Mouse (Mus musculus) stomach, postnatal 0 days (tissue): Measurements from ENCODE around the gene Ccdc43. TPM values are rescaled to one million over a fixed set of nuclear protein-coding genes. Genes with fewer than 3 reads are reported as not detected.
A peak's percentile ranks its signal among the peaks of the same experiment; 100 is the strongest.

Experiments
- ATAC-seq: fragments of 200-750 bp; cut with Nextera tagmentation; 2 replicates; pipeline ENCODE4 v1.8.0; 2017; ENCODE audit not compliant: low FRiP score, low TSS enrichment
- DNase-seq: peaks from one replicate; pipeline ENCODE4 v3.0.0-alpha.2; 2016; ENCODE audit warnings: low spot score
- H3K27ac ChIP-seq: fragments of 300-500 bp; sonication (generic); replicated peaks from 2 replicates; pipeline ENCODE4 v1.5.1; 2014; ENCODE audit warnings: mild to moderate bottlenecking, control low read depth
- H3K27me3 ChIP-seq: fragments of 300-500 bp; sonication (generic); 2 replicates; pipeline ENCODE4 v1.6.1; 2014; ENCODE audit warnings: low read length; ENCODE audit not compliant: control insufficient read depth, insufficient read depth
- H3K36me3 ChIP-seq: fragments of 300-500 bp; sonication (generic); 2 replicates; pipeline ENCODE4 v1.6.1; 2014; ENCODE audit warnings: low read length, mixed read lengths; ENCODE audit not compliant: control insufficient read depth, insufficient read depth
- H3K4me1 ChIP-seq: fragments of 300-500 bp; sonication (generic); replicated peaks from 2 replicates; pipeline ENCODE4 v1.6.1; 2014; ENCODE audit warnings: antibody characterized with exemption; ENCODE audit not compliant: control insufficient read depth, insufficient read depth
- H3K4me2 ChIP-seq: fragments of 300-500 bp; sonication (generic); replicated peaks from 2 replicates; pipeline ENCODE4 v1.6.1; 2014; ENCODE audit warnings: low read depth, mild to moderate bottlenecking, control low read depth, moderate library complexity
- H3K4me3 ChIP-seq: fragments of 300-500 bp; sonication (generic); 2 replicates; pipeline ENCODE4 v1.5.1; 2014; ENCODE audit warnings: low read depth, low read length, control low read depth
- H3K9ac ChIP-seq: fragments of 300-500 bp; sonication (generic); 2 replicates; pipeline ENCODE4 v1.6.1; 2014; ENCODE audit warnings: mild to moderate bottlenecking, low read length, control low read depth, mixed read lengths
- H3K9me3 ChIP-seq: fragments of 300-500 bp; sonication (generic); 2 replicates; pipeline ENCODE4 v1.6.1; 2016; ENCODE audit warnings: low read length; ENCODE audit not compliant: control insufficient read depth
- CTCF ChIP-seq: IDR thresholded peaks from 2 replicates; pipeline ENCODE4 v1.5.1; 2016; ENCODE audit warnings: antibody characterized with exemption, low read depth, mild to moderate bottlenecking, moderate library complexity
- EP300 ChIP-seq: optimal IDR thresholded peaks from 2 replicates; pipeline ENCODE3; 2016; ENCODE audit warnings: antibody characterized with exemption
- WGBS: fragments of 180-500 bp; shearing (Covaris S2); extraction: QIAGEN DNeasy Blood & Tissue Kit; methylation state at CpG from one replicate; pipeline ENCODE4 v1.1.7; 2014; 5-methylcytosine and 5-hydroxymethylcytosine counted together
- polyA plus RNA-seq: library from polyadenylated mRNA; unstranded; fragments of >200 nt; fragmentation: Nextera tagmentation; extraction: Ambion mirVana; gene quantifications from 2 replicates; pipeline ENCODE4 v1.2.1, GENCODE M21; 2015

Gene Ccdc43
- polyA plus RNA-seq = 19.0 and 20.8 TPM in 2 replicates

DNA sequence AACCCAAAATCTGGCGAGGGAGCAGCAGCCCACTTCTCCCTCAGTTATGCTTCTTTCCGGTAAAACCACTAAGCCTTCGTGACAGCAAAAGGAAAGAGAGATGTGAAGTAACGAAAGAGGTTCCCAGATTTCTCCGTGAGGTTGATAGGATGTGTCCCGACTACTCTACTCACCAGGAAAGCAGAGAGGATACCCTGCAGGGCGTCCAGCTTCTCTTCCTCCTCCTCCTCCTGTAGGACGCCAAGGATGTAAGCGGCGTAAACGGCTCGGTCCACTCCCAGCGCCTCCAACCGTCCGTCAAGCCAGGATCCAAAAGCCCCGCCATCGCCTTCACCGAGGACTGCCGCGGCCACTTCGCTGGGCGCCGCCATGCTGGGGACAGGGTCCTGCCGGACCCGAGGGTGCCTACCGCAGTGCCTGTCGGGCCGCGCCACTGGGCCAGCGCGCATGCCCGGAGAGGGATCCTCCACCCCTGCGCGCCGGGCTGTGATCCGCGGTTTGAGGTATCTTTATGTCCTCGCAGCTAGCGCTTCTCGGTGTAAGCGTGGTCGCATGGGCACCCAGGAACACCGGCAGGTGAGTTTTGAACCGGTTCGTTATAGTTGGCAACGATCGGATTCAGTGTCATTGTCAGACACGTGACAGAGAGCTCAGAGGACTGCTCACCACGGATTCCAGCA, at the start of gene Ccdc43:
Gene Ccdc43 (minus strand): TSS at position 445 of the 680 bp plus-strand sequence.
- WGBS = under 1% methylated on average over 49 of the region's 49 CpGs
- Histone ChIP-seq H3K9ac (peak within 1 kb of the TSS; percentile 82), H3K4me3 (peak within 1 kb of the TSS; percentile 77), H3K36me3 (no peaks in the 10 kb centered on the region), H3K27ac (peak within 1 kb of the TSS; percentile 61), H3K4me1 (no peaks in the 10 kb centered on the region; the same call in 1 of the 2 replicates), H3K27me3 (no peaks in the 10 kb centered on the region), H3K4me2 (peak within 1 kb of the TSS; percentile 85), H3K9me3 (no peaks in the 10 kb centered on the region)
- peak; percentile 89 for DNase-seq
- TF ChIP-seq EP300 (no peak), CTCF (0 out of 2 replicates have a peak, but pooled peaks have one; percentile 14)
- peak; percentile 96 for ATAC-seq

DNA sequence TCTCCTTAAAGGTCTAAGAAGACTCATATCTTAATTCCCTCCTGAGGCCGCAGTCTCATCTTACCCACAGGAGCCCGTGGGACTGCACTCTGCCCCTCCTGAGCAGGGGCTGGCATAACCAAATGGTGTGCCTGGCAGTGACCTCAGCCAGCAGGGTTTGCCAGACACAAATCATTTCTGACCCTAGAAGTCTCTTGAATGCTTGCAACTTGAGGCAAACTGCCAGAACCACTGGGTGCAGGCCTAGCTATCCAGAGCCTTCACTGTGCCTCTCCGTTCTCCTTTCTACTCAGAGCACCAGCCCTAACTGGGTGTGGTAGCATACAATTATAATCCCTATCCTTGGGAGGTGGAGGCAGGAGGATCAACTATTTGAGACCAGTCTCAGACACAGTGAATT, 47.2 kb upstream of the Ccdc43 start:
- Histone ChIP-seq H3K9me3 (no peaks in the 10 kb centered on the region), H3K27ac (no peak overlapping the region), H3K36me3 (no peaks in the 10 kb centered on the region), H3K4me3 (no peak overlapping the region), H3K27me3 (no peaks in the 10 kb centered on the region), H3K4me2 (no peak overlapping the region), H3K4me1 (no peaks in the 10 kb centered on the region), H3K9ac (no peak overlapping the region)
- WGBS = 79% methylated on average over 3 of the region's 3 CpGs
- DNase-seq = no peak
- ATAC-seq = no peak
- no peak for TF ChIP-seq EP300
- no peak for TF ChIP-seq CTCF

DNA sequence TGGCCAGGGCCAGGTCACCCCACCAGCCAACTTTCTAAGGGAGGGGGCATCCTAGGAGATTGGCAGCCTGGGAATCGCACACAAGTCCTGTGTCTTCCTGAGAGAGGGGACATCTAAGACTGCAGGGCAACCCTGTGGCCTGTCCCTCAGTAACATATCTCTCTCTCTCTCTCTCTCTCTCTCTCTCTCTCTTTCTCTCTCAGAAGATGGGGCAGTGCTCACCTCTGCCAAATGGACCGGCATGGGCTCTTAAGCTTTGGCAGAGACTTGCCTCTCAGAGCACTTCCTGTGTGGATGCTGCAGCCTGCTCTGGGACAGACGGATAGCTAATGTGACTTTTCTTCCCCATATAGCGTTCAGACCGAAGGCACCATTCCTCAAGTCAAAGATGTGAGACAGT, 45.3 kb upstream of the Ccdc43 start:
- Histone ChIP-seq H3K27me3 (no peaks in the 10 kb centered on the region), H3K4me3 (no peak overlapping the region), H3K9ac (no peak overlapping the region), H3K9me3 (no peaks in the 10 kb centered on the region), H3K4me2 (no peak overlapping the region), H3K27ac (no peak overlapping the region), H3K36me3 (no peaks in the 10 kb centered on the region), H3K4me1 (no peaks in the 10 kb centered on the region)
- WGBS = 82% methylated on average over 5 of the region's 5 CpGs
- no peak for DNase-seq
- ATAC-seq = no peak
- TF ChIP-seq EP300 = no peak

DNA sequence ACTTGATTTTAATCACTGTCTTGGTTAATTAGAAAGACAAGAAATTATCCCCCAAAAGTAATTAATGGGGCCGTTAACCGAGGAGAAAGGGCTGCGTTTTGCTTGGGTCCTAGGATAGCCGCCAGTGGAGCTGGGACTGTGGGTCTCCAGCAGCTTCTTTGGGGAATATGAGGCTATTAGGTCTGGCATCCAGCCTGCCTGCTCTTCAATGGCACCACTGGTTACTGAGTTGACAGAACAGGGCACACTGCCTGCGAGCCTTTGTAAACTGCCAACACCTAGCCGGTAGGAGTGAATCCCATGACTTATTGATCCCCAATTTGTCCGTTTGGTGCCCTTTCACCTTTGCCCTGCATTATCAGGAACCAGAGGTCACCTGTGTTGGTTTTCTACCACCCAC, 44.5 kb upstream of the Ccdc43 start:
- H3K9me3 ChIP-seq = no peaks in the 10 kb centered on the region
- H3K4me3 ChIP-seq = no peak overlapping the region
- 66% methylated on average over 7 of the region's 7 CpGs for WGBS
- H3K27ac ChIP-seq = no peak overlapping the region
- no peak for ATAC-seq
- H3K4me1 ChIP-seq = no peaks in the 10 kb centered on the region
- no peak for DNase-seq
- H3K4me2 ChIP-seq = no peak overlapping the region
- no peak overlapping the region for H3K9ac ChIP-seq
- H3K36me3 ChIP-seq = no peaks in the 10 kb centered on the region
- H3K27me3 ChIP-seq = no peaks in the 10 kb centered on the region
- no peak for TF ChIP-seq CTCF
- no peak for TF ChIP-seq EP300

DNA sequence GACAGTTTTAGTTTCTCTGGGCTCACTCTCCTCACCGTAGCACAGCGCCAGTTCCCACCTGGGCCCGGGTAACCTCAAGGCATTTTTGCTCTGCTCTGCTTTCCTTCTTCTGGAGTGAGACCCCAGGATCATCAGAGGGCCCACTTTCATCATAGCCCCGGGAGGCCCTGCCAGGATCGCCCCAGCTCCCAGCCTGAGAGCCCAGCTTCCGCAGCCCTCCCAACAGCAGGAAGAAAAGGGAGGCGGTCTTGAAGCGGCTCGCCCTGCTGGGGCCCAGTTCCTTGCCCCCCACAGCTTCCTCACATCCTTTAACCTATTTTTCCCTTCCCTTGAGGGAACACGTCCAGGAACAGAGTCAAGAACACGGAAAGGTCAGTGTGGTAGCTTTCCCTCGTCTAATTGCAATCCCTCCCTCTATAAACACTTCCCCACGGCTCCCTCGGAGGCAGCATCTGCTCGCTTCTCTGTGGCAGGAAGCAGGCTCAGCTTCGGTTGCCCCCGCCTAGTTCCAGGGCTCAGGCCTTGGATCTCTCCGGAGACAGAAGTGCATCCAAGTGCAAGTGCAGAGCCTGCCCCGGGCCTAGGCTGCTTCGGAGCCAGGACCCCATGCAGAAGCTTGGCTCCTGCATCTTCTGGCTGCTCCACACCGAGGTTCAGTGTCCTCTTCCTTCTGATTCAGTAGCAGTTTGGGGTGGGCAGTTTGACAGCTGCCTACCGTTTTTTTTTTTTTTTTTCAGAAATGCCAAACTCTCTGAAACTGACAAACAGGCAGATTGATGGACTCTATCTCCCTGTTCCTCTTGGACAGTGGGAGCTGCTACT, 43.8 kb upstream of the Ccdc43 start:
- Histone ChIP-seq H3K27ac (peak overlapping the region; percentile 35; the same call in 1 of the 2 replicates), H3K36me3 (no peaks in the 10 kb centered on the region), H3K9ac (no peak overlapping the region), H3K4me3 (no peak overlapping the region), H3K4me1 (no peaks in the 10 kb centered on the region), H3K27me3 (no peaks in the 10 kb centered on the region), H3K4me2 (peak overlapping the region; percentile 17; the same call in 1 of the 2 replicates), H3K9me3 (no peaks in the 10 kb centered on the region)
- no peak for DNase-seq
- peak; percentile 25; the same call in 1 of the 2 replicates for ATAC-seq
- 20% methylated on average over 22 of the region's 22 CpGs for WGBS
- no peak for TF ChIP-seq CTCF
- TF ChIP-seq EP300 = no peak

DNA sequence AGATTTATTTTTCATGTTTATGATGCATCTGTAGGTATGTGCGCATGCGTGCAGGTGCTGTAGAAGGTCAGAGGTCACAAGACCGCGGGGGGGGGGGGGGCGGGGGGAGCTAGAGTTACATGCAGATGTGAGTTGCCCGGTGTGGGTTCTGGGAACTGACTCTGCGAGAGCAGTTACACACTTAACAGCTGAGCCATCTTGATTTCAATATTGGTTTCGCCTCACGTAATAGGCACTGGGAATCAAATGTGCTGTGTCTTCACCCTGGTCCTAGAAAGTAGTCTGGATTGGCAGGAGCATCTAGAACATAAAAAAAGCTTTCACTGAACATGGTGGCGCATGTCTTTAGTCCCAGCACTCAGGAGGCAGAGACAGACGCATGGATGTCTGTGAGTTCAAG, 43.1 kb upstream of the Ccdc43 start:
- H3K4me3 ChIP-seq = no peak overlapping the region
- no peaks in the 10 kb centered on the region for H3K4me1 ChIP-seq
- ATAC-seq (no peak), DNase-seq (no peak)
- 64% methylated on average over 11 of the region's 11 CpGs for WGBS
- no peak overlapping the region for H3K4me2 ChIP-seq
- TF ChIP-seq CTCF (no peak), EP300 (no peak)
- H3K36me3 ChIP-seq = no peaks in the 10 kb centered on the region
- H3K9ac ChIP-seq = no peak overlapping the region
- no peaks in the 10 kb centered on the region for H3K9me3 ChIP-seq
- H3K27me3 ChIP-seq = no peaks in the 10 kb centered on the region
- H3K27ac ChIP-seq = no peak overlapping the region
